Mouse (Mus musculus) kidney, adult 9 months (tissue): ENCODE measurements around the gene Ahsg.
A peak's percentile ranks its signal among the peaks of the same experiment; 100 is the strongest.

Experiments
- DNase-seq: peaks from one replicate; pipeline ENCODE4 v3.0.0; 2022

Ahsg gene

DNA sequence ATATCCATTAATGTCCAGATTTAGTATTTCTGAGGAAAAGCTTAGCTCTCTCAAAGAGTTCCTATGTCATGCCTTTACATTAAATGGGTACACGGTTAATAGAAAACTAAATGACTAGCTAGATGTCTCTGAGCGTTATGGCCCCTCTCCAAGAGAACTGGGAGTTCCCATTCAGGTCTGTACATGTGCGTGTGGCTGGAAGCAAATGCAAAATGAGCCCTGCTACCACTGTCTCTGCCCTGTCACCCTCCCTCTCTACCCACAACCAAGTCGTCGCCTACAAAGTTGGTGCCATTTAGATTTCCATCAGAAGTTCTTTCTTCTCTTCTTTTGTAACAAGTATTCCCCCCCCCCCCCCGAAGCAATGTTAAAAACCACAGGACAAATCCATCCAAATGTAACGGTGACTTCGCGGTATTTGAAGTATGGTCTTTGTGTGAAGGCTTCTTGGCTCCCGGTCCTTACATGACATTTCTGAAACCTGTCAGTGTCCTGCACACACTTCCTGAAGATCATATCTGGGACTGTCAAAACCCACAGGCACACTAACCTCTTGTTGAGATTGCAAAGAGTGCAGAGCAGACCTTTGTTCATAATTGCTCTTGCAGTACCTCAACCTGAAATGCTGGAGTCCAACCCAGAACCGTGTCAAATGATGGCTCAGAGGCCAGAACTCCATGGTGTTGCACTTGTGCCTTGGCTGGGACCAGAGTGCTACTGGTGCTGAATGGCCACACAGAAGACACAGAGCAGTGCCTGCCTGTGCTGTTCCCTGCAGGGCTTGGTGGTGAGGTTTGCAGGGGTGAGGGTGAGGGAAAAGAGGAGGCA is at the start of gene Ahsg:
Ahsg (plus strand) TSS at position 595 of the 828 bp plus-strand sequence.
- no peak for DNase-seq

DNA sequence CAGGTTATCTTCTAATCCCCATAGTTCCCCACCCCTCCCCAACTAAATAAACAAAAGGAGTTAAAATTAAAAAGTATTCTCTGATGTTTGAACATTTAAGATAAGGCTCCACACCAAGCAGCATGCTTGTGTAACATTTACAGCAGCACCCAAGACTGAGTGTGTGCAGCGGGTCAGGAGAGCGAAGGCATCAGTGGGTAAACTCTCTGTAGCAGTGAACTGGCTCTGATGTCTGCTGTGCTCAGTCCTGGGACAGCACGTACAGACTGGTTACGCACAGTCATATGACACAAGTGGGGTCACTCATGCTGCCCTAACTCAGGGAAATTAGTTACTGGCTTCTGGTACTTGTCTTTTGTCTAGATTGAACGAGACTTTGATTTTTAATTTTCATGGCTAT is 48.2 kb upstream of the Ahsg start:
- DNase-seq, result no peak

DNA sequence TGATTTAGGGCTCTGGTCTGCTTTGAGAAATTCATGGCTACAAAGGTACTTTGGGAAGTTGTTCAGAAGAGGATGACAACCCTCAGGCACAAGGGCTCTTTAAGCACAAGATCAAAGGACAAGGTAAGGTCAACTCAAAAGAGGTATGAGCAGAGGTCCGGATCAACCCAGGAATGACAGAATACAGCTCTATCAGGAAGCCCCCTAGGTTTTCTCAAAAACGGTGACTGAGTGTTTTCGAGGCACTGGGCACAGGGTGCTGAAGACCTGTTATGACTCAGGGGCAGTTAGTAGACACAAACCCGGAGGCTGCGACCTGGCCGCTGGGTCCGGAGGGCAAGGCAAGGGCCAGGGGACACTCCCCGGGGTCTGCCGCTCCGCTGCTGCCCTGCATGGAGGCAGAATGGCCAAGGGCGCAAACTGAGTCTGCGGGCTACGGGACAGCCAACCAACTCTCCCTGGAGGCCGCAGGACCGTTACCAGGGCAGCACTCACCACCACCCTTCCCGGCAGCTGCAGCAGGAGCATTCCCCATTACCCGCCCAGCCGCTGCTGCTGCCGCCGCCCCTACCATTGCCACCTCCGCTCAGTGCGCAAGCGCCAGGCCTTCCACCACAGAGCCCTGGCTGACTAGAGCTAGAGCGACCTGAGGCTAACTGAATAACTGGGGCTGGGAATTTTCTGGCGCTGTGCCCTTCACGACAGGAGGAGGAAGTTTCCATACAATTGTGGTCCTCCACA is 46.8 kb upstream of the Ahsg start:
- DNase-seq, result peak; percentile 90

DNA sequence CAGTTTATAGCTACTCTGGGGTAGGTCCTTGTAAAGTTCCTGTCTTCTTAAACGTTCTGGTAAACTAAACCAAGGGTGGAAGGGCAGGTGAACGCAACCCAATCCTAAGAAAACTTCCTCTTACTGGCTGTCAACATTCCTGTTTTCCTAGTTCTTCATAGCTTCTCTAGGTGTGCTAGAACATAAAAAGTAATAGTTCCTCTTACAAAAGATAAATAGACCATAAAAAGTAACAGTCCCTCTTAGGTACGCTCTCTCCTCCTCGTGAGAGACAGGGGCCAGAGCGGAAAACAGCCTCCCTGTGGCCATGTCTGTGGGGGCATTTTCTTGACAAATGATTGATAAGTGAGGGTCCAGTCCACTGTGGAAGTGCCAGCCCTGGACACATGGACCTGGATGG is 46.2 kb upstream of the Ahsg start:
- DNase-seq, result no peak

DNA sequence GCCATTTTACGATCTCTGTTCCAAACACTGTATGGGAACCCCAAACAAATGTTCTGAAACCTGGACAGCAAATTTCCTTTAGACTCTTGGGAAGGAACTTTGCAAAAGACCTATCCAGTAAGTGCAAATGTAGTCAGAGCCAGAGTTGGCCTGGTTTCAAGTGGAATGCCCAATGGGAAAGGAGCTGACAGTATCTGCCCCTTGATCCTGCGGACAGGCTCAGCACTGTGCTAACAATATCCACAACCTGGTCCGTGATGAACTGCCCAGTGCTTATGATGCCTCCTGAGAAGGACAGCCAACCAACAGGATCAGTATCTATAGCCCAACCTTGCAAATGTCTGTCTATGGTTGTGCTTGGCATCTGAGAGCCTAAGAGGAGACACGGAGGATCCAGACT is 45.6 kb upstream of the Ahsg start:
- peak; percentile 64 for DNase-seq

DNA sequence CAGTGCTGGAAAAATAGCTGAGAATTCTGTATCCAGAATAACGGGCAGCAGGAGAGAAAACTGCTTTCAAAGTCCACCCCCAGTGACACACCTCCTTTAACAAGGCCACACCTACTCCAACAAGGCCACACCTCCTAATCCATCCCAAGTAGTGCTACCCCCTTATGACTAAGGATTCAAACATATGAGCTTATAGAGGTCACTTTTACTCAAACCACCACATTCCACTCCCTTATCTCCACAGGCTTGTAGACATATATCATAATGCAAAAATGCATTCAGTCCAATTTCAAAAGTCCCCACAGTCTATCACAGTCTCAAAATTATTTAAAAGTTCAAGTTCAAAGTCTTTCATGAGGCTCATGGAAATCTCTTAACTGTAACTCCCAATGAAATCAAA is 43.4 kb upstream of the Ahsg start:
- no peak for DNase-seq

DNA sequence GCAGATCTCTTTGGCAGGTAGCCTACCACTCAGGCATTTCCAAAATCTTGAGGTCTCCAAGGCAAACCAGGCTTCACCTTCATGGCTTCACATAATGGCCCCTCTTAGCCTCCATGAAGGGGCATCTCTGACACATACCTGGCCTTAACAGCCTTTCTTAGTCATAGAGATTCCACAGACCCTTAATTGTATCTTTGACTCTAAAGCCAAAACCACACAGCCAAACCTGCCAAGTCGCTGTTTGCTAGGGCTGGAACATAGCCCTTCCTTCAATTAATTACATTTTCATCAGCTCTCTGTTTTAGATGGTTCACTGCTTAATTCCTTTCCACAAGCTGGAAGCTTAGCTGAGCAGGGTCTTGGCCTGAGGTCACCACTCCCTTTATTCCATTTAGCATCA is 42.7 kb upstream of the Ahsg start:
- DNase-seq, result no peak

DNA sequence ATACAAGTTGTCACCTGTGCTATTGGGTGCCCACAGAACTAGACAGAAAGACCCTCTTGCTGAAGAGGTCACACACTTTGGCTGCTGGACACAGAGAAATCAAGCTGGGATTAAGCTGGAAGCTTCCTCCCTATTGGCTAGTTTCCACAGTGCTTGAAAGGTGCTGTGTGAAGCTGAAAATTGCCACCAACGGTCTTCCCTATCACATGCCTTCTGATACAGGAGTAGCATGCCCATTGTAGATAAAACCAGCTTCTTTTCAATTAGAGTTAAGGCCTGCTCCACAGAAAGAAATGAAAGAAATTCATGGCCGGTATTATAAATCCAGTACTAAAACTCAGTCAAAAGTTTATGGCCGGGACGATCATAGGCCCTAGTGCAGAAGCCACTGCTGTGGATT is 38.4 kb upstream of the Ahsg start:
- no peak for DNase-seq

DNA sequence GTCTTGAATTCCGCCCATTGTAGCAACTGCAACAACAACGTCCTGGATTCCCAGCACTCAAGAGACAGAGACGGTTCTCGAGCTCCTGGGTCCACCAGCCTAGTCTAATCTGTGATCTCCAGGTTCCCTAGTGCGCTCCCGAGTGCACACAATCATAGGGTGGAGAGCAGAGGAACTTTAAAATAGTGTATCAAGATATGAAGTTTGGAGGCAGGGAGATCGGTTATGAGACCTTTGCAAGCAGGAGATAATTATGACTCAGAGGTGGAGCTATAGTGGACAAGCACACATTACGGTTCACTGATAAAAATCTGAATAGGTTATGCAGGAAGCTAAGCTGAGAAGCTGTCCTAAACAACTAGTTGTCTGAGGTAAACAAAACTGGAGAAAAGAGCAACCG is 34.3 kb upstream of the Ahsg start:
- DNase-seq, result no peak

DNA sequence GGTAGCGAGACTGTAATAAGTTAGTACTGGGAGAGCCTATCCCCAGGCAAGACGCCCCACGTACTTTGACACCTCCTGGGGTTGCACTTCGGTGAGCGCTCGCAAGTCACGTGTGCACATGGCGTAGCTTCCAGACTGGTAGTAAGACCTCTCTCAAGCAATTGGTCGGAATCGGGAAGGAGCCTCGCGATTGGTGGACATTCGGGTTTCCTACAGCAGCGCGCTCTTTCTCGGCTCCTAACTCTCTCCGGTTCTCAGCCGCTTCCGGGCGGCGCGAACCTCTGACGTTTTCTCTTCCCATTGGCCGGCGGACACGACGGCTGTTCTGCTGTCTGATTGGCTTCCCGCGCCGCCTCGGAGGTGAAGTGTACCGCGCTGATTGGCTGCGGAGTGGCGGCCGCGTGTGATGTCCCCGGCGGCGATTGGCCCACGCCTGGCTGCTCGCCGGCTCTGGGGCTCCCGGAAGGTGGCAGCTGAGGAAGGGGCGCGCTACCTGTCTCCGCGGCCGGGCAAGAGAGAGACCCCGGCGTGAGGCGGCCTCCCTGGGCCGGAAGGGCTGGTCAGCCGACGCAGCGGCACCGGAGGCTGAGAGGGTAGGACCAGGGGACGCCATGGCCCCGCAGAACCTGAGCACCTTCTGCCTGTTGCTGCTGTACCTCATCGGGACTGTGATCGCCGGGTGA is 33.5 kb upstream of the Ahsg start, which contains the start of the genes Tbccd1 and Dnajb11:
Tbccd1 (minus strand) TSS at position 239 of the 683 bp plus-strand sequence.
Dnajb11 (plus strand) TSS at position 415 of the 683 bp plus-strand sequence.
- peak; percentile 99 for DNase-seq

DNA sequence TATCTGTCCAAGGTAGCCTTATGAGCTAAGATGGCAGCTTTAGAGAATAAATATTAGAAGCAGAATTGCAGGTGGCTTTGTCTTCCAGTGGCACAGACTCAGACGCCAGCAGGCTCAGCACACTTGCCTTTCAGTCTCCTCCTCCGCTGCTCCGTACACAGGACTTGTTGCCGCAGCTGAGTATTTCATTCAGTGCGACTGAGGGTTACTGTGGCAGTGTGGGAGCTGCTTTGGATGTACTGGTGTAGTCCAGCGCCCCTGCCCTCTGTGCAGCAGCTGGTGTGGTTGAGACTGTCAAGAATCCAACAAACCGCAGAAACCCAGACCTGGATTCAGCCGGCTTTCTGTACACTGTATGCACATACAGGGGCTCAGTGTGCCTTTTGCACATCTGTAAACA is 18.7 kb upstream of the Ahsg start:
- DNase-seq, result no peak

DNA sequence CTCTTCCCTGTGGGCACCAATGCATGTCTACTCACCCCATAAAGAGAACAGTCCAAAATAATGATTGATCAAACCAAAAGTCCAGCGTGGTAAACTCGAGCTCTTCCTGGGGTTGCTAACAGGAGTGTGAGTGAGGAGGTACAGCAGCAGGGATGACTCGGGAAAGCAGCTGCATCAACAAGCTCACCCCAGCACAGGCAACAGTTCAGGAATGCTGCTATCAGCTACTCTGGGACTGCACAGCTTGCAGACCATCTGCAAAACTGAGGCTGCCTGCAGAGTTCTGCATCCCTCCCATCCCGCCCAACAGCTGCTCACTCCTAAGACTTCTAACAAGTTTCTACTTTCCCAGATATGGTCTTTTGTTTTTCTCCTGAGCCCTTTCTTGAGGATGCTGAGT is 17.7 kb upstream of the Ahsg start:
- DNase-seq, result no peak

DNA sequence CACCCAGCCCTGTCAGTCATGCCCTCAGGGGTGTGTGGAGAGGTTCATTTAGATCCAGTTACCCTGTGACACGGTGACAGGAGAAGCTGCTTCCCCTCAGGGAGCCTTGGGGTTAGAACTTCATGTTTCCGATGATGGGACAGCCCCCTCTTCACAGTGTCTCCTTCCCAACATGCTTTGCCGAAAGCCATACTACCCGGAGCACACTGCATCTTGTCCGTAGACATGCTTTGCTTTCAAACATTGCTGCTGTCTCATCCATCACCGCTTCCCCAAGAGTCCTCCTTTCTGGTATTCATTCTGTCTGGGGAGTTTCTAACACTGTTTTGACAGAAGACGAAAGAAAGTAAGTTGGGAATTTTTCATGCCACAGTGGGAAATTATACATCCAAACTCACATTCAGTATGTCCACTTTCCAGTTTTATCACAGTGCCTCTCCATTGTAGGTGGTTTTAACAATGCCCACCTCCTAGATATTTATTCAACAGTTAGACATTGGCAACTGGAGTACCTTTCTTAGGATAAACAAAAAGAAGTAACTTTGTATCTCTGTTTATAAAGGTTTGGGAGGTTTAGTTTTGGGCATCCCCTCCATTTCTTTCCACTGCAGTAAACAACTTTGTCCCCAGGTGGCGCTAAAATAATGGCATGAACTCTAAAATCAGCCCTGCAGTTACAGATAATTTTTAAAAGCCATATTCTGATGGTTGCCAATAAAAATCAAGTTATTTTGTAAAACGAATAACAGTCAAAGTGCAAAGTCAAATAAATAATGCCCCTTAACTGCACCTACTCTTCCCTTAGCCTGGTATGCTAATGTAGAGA is 14.6 kb upstream of the Ahsg start:
- peak; percentile 43 for DNase-seq

DNA sequence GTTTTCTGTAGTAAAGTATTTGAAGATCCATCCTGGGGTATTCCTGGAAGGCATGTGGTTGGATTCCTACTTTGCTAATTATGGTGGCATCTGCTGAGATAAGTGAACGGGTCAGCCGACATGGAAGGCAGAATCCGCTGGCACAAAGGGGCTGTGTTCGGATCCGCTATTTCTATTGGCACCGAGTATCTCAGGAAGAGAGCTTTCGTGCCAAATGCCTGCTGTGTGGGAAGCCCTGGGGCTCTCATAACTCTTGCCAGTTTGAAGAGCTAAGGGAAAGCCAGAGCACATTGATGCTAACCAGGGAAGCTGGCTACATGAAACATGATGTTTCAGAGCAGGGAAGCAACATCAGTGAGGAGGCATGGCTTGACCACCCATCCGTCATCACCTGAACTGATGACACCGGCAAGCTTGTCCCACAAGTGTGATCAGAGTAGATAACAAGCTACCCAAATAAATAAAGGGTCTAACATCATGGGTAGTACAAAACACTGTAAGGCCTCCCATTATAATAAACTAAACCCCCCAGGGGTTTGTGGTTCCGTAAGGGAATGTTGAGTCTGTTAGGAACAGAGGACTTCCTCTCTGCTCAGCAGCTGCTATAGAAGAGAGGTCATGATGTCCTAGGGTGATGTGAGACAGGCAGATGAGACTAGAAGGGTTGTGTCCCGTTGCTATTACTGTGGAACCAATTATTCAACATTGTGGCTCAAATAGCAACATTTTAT is 13.3 kb upstream of the Ahsg start:
- DNase-seq, result no peak

DNA sequence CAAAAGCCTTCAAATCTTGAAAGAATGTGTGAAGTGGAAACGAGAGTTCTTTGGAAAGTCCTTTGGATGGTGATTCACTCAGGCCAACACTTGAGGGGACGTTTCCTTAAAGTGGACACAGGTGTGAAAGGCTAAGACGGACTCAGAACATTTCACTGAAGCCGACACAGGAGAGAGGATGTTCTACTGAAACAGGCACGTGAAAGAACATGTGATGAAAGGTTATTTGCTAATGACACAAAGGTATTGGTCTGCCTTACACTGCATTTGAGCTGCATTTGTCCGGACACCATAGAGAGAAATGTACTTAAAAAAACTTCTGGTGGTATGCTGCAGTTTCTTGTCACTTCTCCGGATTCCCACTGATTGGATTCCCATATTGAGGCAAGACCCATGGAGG is 12.4 kb upstream of the Ahsg start:
- DNase-seq, result no peak

DNA sequence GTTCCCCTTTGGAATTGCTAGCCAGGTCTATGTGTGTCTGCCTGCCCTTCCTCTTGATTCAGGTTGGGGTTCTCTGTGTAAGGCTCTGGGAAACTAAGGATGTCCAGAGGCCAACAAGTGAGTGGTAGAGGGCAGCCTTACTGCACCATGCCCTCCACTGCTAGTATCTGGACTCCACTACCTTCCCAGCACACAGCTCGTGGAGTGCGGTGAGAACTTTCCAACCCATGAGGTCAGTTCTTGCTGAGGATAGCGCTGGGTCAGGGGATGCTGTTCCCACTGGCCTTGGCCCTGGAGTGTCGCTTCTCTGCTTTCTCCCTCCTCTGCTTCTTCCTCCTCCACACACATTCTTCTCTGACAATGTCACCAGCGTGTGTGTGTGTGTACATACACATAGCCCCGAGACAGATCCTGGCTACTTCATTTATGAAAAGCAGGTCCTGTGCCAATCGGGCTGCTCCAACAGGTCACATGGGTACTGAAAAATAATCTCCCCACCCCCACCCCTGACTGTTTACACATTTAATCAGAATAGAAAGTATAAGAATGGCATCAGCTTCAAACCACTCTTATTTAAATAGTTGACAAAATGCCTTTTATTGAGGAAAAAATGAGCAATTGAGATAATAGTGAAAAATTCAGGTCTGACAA is 11.0 kb upstream of the Ahsg start:
- DNase-seq, result no peak

DNA sequence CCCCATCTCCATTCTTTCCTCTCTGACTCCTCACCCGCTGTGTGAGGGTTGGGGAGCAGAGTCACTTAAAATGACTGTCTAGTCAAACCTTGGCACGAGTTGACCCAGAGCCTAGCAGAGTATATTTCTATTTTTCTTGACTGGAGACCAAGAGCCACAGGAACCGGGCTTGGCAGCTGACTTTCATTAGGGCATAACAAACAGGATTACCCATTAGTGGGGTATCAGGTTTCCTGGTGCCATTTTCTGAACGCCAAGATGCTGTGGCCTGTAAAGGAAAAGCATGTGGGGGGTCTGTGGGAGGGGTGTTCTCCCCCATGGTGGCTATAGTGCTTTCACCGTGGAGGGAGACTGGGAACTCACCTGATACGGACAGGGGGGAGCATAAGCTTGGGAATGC is 10.2 kb upstream of the Ahsg start:
- no peak for DNase-seq

DNA sequence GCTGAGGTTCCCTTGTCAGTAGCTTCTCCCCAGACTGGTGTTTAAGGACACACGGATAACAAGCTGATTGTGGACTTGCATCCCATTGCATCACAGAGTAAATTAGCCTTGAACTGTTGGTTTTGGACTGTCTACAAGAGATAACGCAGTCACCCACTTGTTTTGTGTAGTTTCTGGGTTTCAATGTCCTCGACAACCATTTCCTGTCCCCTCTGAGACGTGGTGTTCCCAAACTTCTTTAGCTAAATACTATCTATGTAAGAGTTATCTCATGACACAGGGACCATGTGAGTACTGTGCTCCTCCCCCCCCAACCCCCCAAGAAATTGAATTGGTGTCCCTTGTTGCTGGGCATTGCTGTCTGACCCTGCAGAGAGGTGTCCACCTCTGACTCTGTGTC is 9.6 kb upstream of the Ahsg start:
- DNase-seq, result peak; percentile 37

DNA sequence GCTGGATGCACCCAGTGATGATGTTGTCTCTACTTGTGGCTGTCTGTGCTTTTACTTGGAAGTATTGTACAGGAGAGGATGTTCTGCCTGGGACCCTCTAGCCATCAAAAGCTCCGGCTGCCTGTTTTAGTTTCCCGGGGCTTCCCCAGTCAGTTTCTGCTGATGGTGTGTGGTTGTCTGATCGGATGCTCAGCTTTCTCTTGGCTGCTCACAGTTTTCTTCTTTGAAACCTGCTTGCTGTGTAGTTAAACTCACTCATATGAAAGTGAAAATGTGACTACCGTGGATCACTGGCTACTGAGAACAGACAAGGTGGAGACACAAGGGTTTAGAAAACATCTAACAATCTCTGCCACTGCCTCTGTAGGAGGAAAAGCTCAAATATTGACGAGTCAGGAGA is 7.6 kb upstream of the Ahsg start:
- no peak for DNase-seq

DNA sequence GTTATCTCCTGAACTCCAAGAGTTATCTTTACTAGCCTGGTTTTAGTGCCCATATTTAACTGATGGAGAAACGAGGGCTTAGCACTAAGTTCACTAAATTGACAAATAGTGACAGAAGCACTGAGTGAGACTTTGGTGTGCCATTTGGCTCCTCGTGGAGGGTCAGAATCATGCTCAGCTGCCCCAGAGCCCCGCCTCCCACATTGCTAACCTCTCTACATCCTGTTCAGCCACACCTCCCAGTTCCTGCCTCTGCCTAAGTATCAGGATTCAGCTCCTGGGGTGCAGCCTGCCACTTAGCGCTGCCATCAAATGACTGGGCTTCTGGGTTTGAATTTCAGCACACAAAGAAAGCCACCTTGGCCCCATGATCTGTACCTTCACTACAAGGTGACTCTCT is 5.7 kb upstream of the Ahsg start:
- no peak for DNase-seq

DNA sequence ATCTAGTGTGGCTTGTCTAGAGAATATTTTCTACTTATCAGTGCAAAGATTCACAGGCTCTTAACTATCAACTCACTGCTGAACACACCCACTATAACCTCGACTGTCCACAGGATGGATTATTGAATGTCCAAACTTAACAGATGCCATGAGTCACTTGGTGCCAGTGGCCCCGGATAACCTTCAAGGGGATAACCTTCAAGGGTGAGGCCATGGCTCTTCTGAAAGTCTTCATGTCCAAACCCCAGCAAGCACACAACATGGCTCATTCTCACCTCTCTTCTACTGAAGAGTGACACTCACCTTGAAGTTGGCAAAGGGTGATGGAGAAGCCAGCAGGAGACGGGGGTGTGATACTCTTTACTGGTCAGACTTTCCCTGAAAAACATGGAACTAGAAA is 4.4 kb upstream of the Ahsg start:
- DNase-seq, result no peak

DNA sequence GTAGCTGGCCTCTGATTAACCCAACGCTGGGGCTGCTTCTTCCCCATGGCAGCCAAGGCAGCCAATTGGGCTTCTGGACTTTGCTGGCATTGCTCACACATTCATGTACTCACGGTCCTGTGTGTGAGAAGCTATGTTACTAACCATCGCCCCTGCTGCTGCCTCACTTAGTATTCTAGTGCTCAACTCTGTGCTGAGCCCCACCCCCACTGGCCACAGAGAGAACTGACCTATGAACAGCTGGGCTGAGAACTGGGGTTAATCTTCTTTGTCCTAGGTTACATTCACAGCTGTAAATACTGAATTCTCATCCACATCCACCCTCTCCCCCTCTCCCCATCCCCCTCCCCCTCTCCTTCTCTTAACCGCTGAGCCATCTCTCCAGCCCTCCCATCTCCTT is 2.2 kb upstream of the Ahsg start:
- no peak for DNase-seq
